Mouse (Mus musculus) right cerebral cortex, postnatal 25 days (tissue): ENCODE measurements at regions not wholly inside any gene's neighbourhood (a gene's known extent, or its start where the extent isn't known, plus 50 kb on each side); places are given as distances from the start of the nearest gene placed in this dataset.

Experiments
- DNase-seq: peaks from one replicate; pipeline ENCODE4 v3.0.0; 2022

DNA sequence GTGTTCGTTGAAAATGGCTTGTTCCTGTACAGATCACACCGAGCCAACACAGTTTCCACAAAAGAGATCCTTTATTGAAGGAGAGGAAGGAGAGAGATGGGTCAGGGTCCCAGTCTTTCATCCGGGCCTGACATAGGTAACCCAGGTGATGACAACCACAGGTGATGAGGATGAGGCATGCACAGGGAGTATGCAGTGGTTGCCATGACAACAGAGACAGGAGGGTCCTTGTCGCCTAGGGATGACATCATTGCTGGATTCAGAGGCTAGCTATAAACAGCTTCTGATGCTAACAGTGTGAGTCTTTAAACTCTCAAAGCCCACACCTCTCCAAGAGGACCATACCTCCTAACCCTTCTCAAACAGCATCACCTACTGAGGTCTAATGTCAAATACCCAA lies 327.0 kb upstream of the Prox1 start:
- DNase-seq: no peak

GRCm38 (mm10) chr1:190495741-190496520 lies 325.4 kb upstream of the Prox1 start:
- DNase-seq: peak; percentile 15

DNA sequence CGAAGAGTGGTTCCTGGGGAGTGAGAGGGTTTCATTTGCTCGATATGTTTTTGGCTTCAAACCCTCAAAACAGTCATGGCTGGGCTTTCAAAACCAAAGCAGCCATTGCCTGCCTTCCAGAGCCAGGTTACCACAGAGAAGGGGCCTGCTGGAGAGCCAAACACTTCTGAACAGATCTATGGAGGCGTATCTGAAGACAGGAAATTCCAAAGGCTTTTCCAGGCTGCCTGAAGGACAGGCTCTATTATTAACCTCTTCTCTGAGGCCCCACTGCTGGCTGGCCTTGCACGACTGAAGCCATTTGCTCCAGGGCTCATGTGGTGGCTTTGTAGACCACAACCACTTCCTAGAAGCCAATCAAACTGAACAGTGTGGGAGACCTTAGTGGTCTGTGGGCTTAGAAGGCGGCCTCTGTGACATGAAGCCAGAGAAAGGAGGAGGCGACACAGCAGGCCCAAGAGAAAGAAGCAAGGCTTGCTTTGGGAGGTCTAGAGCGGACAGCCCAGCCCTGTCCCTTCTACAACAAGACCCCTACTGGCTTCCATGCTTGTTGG lies 316.1 kb upstream of the Prox1 start:
- DNase-seq: no peak

DNA sequence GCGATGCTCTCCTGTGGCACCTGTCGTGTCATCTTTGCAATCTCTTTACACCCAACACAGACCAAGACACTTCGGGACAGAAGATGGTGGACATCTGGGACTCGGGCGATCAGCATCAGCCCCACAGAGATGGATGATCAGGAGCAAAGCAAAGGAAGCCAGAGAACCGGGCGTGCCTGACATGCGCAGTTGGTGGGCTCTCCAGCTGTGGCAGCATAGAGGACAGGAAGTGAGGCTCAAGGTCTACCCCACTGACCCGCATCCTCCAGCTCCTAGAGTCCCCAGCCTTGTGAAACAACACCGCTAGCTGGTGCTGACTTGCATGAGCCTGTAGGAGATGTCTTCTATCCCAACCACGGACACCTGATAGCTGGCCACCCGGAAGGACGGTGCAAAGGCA lies 312.9 kb upstream of the Prox1 start:
- DNase-seq: no peak

GRCm38 (mm10) chr1:190481071-190481470 lies 310.6 kb upstream of the Prox1 start:
- DNase-seq: no peak

DNA sequence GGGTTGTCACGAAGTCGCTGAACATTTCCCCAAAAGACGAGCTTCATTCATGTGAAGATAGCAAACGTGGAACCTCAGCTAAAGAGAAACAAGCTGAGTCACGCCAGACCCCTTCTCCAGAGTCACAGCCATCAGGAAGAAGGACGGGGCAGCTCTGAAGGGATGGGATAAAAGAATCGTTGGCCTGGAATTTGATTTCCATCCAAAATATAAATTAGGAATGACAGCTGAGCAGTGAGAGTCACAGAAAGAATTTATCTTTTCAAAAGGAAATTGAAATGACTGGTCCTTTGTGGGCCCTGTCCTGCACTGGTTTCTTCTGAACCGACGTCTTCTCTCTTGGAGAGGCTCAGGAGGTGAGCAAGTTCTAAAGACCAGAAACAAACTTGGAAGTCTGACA lies 310.1 kb upstream of the Prox1 start:
- DNase-seq: no peak

- no peak for DNase-seq
Measured at GRCm38 (mm10) chr1:190472761-190473160, 302.2 kb upstream of the Prox1 start.

GRCm38 (mm10) chr1:190470336-190470735 lies 299.8 kb upstream of the Prox1 start:
- DNase-seq: no peak

DNA sequence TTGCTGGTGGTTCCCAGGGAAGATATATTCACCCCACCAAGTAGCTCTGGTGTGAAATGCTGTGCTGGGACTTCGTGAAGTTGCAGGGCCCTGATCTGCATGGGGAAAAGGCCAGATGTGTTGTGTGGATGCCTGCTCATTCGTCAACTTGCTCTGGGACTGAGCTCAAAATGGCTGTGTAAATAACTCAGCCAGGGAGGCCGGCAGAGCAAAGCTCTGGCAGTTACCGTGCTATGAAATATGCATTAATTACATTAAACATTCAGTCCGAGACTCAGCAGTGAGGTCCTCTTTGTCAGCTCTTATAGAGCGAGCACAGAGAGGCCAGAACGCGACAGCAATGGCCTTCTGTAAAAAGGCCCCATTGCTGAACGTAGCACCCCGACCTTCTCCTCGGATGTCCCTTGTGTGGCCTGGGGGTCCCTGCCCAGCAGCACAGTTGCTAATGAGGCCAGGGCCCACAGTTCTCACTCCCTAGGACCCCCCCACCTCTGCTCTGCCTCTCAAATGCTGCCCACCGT lies 287.1 kb upstream of the Prox1 start:
- no peak for DNase-seq

GRCm38 (mm10) chr1:190453549-190453948 lies 283.0 kb upstream of the Prox1 start:
- no peak for DNase-seq

GRCm38 (mm10) chr1:190452115-190452842 lies 281.8 kb upstream of the Prox1 start:
- no peak for DNase-seq

DNA sequence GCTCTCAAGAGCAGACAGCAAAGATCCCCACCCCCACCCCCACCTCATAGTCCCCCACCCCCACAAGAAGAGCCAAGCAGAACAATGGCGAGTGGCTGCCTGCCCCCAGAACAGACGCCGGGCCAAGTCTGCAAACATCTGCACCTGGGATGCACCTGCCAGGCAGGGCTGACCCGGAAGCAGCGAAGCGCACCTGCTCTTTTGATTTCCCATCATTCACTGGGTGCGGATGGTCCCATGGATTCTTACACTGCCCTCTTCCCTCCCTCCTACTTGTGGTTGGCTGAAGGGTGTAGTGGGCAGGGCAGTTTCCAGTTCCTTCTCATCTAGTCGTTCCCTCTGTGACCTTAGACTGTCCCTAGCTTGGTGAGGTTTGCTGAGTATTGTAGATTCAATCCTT lies 277.7 kb upstream of the Prox1 start:
- DNase-seq: no peak

- DNase-seq: no peak
Measured at GRCm38 (mm10) chr1:190447253-190447652, 276.7 kb upstream of the Prox1 start.

GRCm38 (mm10) chr1:190446676-190447075 lies 276.2 kb upstream of the Prox1 start:
- no peak for DNase-seq

GRCm38 (mm10) chr1:190444366-190444765 lies 273.9 kb upstream of the Prox1 start:
- no peak for DNase-seq

DNA sequence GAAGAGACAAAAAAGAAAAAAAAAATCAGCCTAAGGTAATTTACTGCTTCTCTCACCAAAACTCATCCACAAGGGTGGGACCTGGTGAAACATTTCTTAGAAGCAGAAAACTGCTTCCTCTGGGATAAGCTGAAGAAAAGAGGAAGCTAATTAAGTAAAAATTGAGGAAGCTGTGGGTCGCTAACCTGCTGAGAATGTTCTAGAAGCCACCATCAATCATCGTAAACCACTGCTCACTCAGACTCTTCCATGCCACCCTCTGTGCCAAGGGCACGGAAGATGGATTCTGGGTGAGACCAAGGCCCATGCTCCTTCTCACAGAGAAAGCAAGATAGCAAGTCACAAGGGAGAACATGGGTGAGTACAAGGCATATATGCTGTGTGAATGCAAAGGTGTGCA lies 272.7 kb upstream of the Prox1 start:
- no peak for DNase-seq

DNA sequence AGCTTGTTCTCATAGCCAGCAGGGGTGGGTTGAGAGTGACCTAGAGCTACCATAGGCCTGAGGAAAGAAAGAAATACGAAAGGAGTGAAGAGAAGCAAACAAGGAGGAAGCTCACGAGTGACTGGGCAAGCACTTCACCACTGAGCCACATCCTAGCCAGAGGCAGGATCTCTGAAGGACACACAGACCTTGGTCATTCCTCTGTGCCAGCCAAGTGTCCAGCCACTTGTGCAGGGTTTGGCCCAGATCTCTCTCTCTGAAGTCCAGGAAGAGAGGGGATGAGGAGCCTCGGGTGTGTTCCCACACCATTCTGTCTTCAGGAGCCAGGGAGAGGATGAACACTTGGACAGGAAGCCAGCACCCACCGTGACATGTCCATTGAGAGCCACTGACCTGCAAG lies 271.7 kb upstream of the Prox1 start:
- DNase-seq: no peak

DNA sequence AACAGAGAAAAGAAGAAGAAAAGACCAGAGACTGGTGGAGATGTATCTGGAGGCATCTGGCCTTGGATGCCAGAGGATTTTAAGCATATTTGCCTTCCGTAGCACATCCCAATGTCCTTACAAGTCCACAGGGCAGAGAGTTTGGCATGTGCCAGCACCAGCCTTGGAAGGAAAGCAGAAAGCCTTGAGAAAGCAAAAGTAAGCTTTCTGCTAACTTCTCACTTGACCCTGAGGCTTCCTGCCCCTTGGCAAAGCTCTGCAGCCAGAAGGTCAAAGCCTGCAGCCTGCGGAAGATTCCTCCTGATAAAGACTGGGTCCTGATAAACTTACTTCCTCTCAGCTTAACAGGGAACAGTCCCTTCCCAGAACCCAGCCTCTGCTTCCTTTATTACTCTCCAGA lies 268.3 kb upstream of the Prox1 start:
- no peak for DNase-seq

DNA sequence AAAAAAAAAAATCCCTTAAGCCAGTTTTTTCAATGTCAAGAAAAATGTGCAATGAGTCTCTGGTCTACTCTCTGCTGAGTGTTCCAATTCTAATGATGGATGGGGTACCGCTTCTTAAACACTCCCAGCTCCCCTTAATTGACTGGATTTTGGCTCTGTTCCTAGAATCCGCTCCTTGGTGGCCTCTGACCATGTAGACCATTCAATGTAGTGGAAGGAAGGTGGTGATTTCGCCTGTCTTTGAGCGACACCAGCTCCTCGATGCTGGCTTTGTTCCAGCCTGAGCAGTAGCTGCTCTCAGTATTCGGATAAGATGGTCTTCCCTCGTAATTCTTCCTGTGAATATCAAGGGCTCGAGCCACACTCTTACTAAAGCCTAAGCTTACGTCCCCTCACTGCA lies 252.4 kb upstream of the Prox1 start:
- DNase-seq: no peak

DNA sequence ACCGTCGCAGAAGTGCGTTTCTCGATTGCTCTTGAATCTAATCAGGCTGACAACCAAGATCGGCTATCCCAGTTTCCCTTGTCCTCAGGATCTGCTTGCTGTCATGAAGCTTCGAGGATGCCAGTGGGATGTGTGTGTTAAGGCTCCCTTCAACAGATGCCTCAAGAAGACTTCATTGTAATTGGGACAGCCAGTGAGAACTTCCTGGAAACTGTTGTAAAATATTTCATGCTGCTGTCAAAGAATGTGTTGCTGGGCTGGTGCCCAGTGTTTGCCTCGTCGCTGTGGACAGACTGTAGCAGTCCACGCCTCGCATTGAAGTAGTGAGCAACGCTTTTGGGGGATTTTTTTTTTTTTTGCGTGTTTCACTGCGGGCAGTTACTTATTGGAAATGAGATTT lies 249.2 kb upstream of the Prox1 start:
- DNase-seq: peak; percentile 26

- no peak for DNase-seq
Measured at GRCm38 (mm10) chr1:190417326-190417725, 246.8 kb upstream of the Prox1 start.

DNA sequence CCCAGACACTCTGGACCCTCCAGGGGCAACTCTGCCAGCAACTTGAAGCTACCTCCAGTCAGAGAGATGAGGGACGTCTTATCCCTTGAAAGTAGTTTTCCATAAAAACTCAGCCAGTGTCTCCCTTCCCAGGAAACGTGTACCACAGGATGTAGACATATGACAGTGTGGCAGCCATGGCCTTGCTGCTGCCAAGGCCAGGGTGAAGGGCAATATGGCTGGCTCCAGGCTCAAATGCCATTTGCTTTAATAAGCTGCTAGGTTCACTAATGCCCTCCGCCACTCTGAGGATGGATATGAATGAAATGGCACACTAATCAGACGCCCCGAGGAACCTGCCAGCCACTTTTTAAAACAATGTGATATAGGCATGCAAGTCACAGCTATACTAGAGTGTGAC lies 241.2 kb upstream of the Prox1 start:
- DNase-seq: no peak

- no peak for DNase-seq
Measured at GRCm38 (mm10) chr1:190403335-190403734, 232.8 kb upstream of the Prox1 start.

GRCm38 (mm10) chr1:190398308-190398707 lies 227.8 kb upstream of the Prox1 start:
- DNase-seq: no peak
